Mouse (Mus musculus): ENCODE data around the gene Asf1b. TPM values are rescaled to one million over a fixed set of nuclear protein-coding genes. Genes with fewer than 3 reads are reported as not detected.

Gene Asf1b
- polyA plus RNA-seq, 1 experiment from 2014 or later = 8.0 TPM

DNA sequence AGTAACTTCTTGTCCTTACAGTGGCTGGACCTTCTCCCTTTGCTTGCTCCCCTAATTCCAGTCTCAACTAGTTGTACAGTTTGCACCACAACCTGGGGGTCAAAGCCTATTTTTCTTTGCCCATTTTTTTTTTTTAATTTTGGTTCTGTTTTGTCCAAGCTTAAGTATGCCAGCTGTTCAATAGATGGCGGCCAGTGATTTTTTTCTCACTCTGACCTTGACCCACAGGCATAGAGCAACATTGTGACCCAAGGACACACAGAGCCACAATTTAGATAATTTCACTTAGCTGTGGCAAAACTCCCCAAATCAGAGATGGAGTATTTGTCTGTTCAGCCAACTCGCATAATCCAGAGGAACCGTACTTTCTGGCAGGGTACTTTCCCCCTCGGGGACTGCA is 15.8 kb downstream of the Asf1b start:
- Histone ChIP-seq H3K4me3 (no peak overlapping the region), H3K4me2 (no peak overlapping the region)
- no peak for ATAC-seq (replicated peaks)

GRCm38 (mm10) chr8:83971661-83972060 is 16.4 kb downstream of the Asf1b start:
- Histone ChIP-seq H3K4me2 (peak overlapping the region; percentile 70), H3K27me3 (replicated peaks) (no peaks in the 10 kb centered on the region), H3K27ac (peak overlapping the region; percentile 89; the same call in 1 of the 2 replicates), H3K9me3 (no peaks in the 10 kb centered on the region), H3K4me3 (peak overlapping the region; percentile 96), H3K9ac (peak overlapping the region; percentile 79; the same call in 1 of the 2 replicates), H3K4me1 (peaks cover 26% of the 10 kb centered on the region), H3K36me3 (replicated peaks) (no peaks in the 10 kb centered on the region)
- WGBS = 67% methylated on average over 6 of the region's 6 CpGs
- no peak for ATAC-seq (replicated peaks)

More for the DNA sequence above, 15.8 kb downstream of the Asf1b start:
- Histone ChIP-seq H3K9ac (no peak overlapping the region), H3K27me3 (replicated peaks) (no peaks in the 10 kb centered on the region), H3K36me3 (replicated peaks) (no peaks in the 10 kb centered on the region), H3K27ac (no peak overlapping the region), H3K9me3 (no peaks in the 10 kb centered on the region), H3K4me1 (peaks cover 23% of the 10 kb centered on the region)
- WGBS = 89% methylated on average over 4 of the region's 4 CpGs

- Histone ChIP-seq H3K4me1 (peaks cover 33% of the 10 kb centered on the region), H3K4me2 (peak within 1 kb of the TSS; percentile 95), H3K4me3 (peak within 1 kb of the TSS; percentile 96), H3K9ac (peak within 1 kb of the TSS; percentile 98), H3K36me3 (replicated peaks) (no peaks in the 10 kb centered on the region), H3K9me3 (no peaks in the 10 kb centered on the region), H3K27ac (peak within 1 kb of the TSS; percentile 89), H3K27me3 (replicated peaks) (no peaks in the 10 kb centered on the region)
- WGBS = under 1% methylated on average over 75 of the region's 94 CpGs
- ATAC-seq (replicated peaks) = peak; percentile 100
Measured at GRCm38 (mm10) chr8:83972150-83973120, 17.1 kb downstream of the Asf1b start, which contains the start of gene Prkaca. Gene Prkaca, plus strand, starts transcription at chr8:83972993.

GRCm38 (mm10) chr8:83973161-83974031 is 18.1 kb downstream of the Asf1b start:
- 5% methylated on average over 36 of the region's 37 CpGs for WGBS
- H3K4me3 ChIP-seq = peak overlapping the region; percentile 96
- H3K4me2 ChIP-seq = peak overlapping the region; percentile 95
- peaks cover 43% of the 10 kb centered on the region for H3K4me1 ChIP-seq
- H3K9me3 ChIP-seq = no peaks in the 10 kb centered on the region
- H3K9ac ChIP-seq = peak overlapping the region; percentile 98
- ATAC-seq (replicated peaks) = peak; percentile 63
- peak overlapping the region; percentile 88 for H3K27ac ChIP-seq
- no peaks in the 10 kb centered on the region for H3K36me3 ChIP-seq (replicated peaks)
- H3K27me3 ChIP-seq (replicated peaks) = no peaks in the 10 kb centered on the region

GRCm38 (mm10) chr8:83974521-83974920 is 19.2 kb downstream of the Asf1b start:
- Histone ChIP-seq H3K4me2 (peak overlapping the region; percentile 95; the same call in 1 of the 2 replicates), H3K9ac (no peak overlapping the region), H3K27me3 (replicated peaks) (no peaks in the 10 kb centered on the region), H3K36me3 (replicated peaks) (no peaks in the 10 kb centered on the region), H3K4me1 (peaks cover 43% of the 10 kb centered on the region), H3K4me3 (peak overlapping the region; percentile 96; the same call in 1 of the 2 replicates), H3K9me3 (no peaks in the 10 kb centered on the region), H3K27ac (no peak overlapping the region)
- 80% methylated on average over 4 of the region's 4 CpGs for WGBS
- ATAC-seq (replicated peaks) = no peak

- Histone ChIP-seq H3K4me3 (no peak overlapping the region), H3K36me3 (replicated peaks) (peaks cover 9% of the 10 kb centered on the region; the same call in 1 of the 2 replicates), H3K27me3 (replicated peaks) (no peaks in the 10 kb centered on the region), H3K9me3 (no peaks in the 10 kb centered on the region), H3K4me2 (no peak overlapping the region), H3K27ac (no peak overlapping the region), H3K4me1 (peaks cover 46% of the 10 kb centered on the region), H3K9ac (no peak overlapping the region)
- ATAC-seq (replicated peaks) = no peak
- WGBS = 89% methylated on average over 4 of the region's 4 CpGs
Measured at GRCm38 (mm10) chr8:83976101-83976630, 20.9 kb downstream of the Asf1b start.

DNA sequence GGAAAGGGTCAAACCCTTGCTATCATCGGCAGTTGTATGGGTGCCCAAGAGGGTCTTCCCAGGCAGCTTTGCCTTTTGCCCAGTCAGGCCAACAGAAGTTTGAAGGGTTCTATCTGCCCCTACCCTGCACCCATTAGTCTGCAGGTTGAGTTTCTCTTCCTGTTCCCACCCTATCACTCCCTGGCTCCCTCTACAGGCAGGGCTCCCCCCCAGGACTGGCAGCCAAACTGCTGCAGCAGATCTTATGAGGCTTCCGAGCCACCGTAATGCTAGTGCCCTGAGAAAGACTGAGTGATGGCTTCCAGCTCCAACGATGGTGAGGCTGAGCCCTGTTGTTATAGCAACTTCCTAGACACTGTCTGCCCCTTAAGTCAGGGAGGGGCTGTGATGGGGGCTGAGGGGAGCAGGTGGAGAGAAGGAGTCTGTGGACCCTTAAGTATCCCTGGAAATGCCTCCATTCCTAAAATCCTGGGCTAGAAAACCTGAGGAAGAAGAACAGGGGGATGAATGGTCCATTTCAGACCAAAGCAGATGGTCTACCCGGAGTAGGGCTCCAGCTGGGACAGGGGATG is 21.6 kb downstream of the Asf1b start:
- Histone ChIP-seq H3K4me2 (no peak overlapping the region), H3K27ac (no peak overlapping the region), H3K4me1 (peaks cover 42% of the 10 kb centered on the region), H3K4me3 (no peak overlapping the region), H3K9ac (no peak overlapping the region), H3K9me3 (no peaks in the 10 kb centered on the region), H3K27me3 (replicated peaks) (no peaks in the 10 kb centered on the region), H3K36me3 (replicated peaks) (peaks cover 13% of the 10 kb centered on the region; the same call in 1 of the 2 replicates)
- no peak for ATAC-seq (replicated peaks)
- WGBS = 91% methylated on average over 5 of the region's 5 CpGs

- H3K27ac ChIP-seq = no peak overlapping the region
- 0 out of 2 replicates have a peak overlapping the region, but pooled peaks have one; percentile 20 for H3K9ac ChIP-seq
- no peaks in the 10 kb centered on the region for H3K27me3 ChIP-seq (replicated peaks)
- H3K4me2 ChIP-seq = no peak overlapping the region
- H3K4me1 ChIP-seq = peaks cover 40% of the 10 kb centered on the region
- no peak for ATAC-seq (replicated peaks)
- H3K9me3 ChIP-seq = no peaks in the 10 kb centered on the region
- H3K4me3 ChIP-seq = no peak overlapping the region
- 71% methylated on average over 6 of the region's 6 CpGs for WGBS
- H3K36me3 ChIP-seq (replicated peaks) = peaks cover 19% of the 10 kb centered on the region; the same call in 1 of the 2 replicates
Measured at GRCm38 (mm10) chr8:83977646-83978045, 22.3 kb downstream of the Asf1b start.

GRCm38 (mm10) chr8:83978200-83978599 is 22.9 kb downstream of the Asf1b start:
- 69% methylated on average over 9 of the region's 9 CpGs for WGBS
- H3K9ac ChIP-seq = no peak overlapping the region
- H3K4me1 ChIP-seq = peaks cover 40% of the 10 kb centered on the region
- no peak overlapping the region for H3K4me2 ChIP-seq
- no peak overlapping the region for H3K4me3 ChIP-seq
- no peaks in the 10 kb centered on the region for H3K27me3 ChIP-seq (replicated peaks)
- no peaks in the 10 kb centered on the region for H3K9me3 ChIP-seq
- ATAC-seq (replicated peaks) = no peak
- peaks cover 24% of the 10 kb centered on the region; the same call in 1 of the 2 replicates for H3K36me3 ChIP-seq (replicated peaks)
- no peak overlapping the region for H3K27ac ChIP-seq

DNA sequence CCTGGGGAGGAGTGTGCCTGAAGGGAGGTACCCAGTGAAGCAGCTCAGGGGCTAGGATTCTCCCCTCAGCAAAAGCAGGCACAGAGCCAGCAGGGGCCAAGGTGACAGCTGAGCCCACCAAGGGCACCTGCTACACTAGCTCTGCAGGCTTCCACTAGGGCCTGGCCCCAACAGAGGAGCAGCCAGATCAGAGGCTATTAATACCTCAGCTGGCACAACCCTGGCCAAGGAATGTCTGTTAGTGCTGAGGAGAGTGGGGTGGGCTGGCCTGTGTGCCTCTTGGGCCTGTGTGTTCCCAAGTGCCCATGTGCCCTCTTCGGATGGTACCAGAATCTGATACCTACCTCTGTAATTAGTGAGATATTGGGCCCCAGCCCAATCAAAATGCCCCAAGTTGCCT is 24.9 kb downstream of the Asf1b start:
- no peaks in the 10 kb centered on the region for H3K27me3 ChIP-seq (replicated peaks)
- ATAC-seq (replicated peaks) = no peak
- H3K27ac ChIP-seq = no peak overlapping the region
- no peak overlapping the region for H3K4me2 ChIP-seq
- no peak overlapping the region for H3K4me3 ChIP-seq
- 91% methylated on average over 1 of the region's 1 CpGs for WGBS
- no peak overlapping the region for H3K9ac ChIP-seq
- peaks cover 34% of the 10 kb centered on the region; the same call in 1 of the 2 replicates for H3K36me3 ChIP-seq (replicated peaks)
- H3K9me3 ChIP-seq = no peaks in the 10 kb centered on the region
- peaks cover 24% of the 10 kb centered on the region for H3K4me1 ChIP-seq

DNA sequence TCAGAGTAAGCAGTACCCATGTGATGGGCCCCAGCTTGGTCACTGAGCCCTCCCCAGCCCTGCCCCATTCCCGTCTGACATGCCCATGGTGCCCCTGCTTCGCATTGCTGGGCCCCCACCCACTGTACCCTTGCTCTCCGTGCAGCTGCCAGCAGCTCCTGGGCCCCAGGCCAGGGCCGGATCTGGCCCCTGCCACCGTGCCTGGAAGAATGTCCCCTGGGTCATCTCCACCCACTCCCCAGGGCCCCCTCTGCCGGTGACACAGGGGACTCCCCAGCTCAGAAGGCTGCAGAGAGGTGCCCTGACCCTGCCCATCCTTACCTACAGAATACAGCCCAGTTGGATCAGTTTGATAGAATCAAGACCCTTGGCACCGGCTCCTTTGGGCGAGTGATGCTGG is 25.5 kb downstream of the Asf1b start:
- H3K36me3 ChIP-seq (replicated peaks) = peaks cover 38% of the 10 kb centered on the region
- H3K9ac ChIP-seq = no peak overlapping the region
- H3K27ac ChIP-seq = no peak overlapping the region
- peaks cover 24% of the 10 kb centered on the region for H3K4me1 ChIP-seq
- H3K4me3 ChIP-seq = no peak overlapping the region
- no peaks in the 10 kb centered on the region for H3K27me3 ChIP-seq (replicated peaks)
- no peak for ATAC-seq (replicated peaks)
- 84% methylated on average over 8 of the region's 8 CpGs for WGBS
- H3K4me2 ChIP-seq = no peak overlapping the region
- no peaks in the 10 kb centered on the region for H3K9me3 ChIP-seq

Data from midbrain, embryonic 15.5 days (tissue).